Mouse (Mus musculus) MEL (cell line): ENCODE data around the gene Nkiras2.

Source experiments
- CTCF ChIP-seq, 3 experiments: IDR thresholded peaks in 2 of 3; conservative IDR thresholded peaks in 1 of 3; 2 replicates each; pipeline ENCODE4 v1.5.1; 2011 to 2012; ENCODE audit warnings: low read length in 3 of 3, low read depth in 2 of 3, mild to moderate bottlenecking in 2 of 3, improper control_type of control experiment in 1 of 3, inconsistent platforms in 1 of 3, mixed read lengths in 1 of 3, moderate library complexity in 1 of 3; ENCODE audit not compliant: control insufficient read depth in 1 of 3, insufficient read depth in 1 of 3, poor library complexity in 1 of 3, severe bottlenecking in 1 of 3
- EP300 ChIP-seq, 2 experiments: IDR thresholded peaks; 2 replicates each; pipeline ENCODE4 v1.6.1; 2011; ENCODE audit warnings: improper control_type of control experiment in 2 of 2, low read length in 2 of 2, low read depth in 1 of 2, mild to moderate bottlenecking in 1 of 2
- GATA1 ChIP-seq: IDR thresholded peaks from 2 replicates; pipeline ENCODE4 v1.6.1; 2011; ENCODE audit warnings: low read depth, low read length, improper control_type of control experiment
- MAZ ChIP-seq: IDR thresholded peaks from 2 replicates; pipeline ENCODE4 v1.6.1; 2012; ENCODE audit warnings: low read depth, mild to moderate bottlenecking, inconsistent platforms, low read length, improper control_type of control experiment
- POLR2AphosphoS5 ChIP-seq: IDR thresholded peaks from 2 replicates; pipeline ENCODE4 v1.6.1; 2012; ENCODE audit warnings: low read depth, borderline replicate concordance, mild to moderate bottlenecking, inconsistent platforms, low read length, moderate library complexity, mixed read lengths
- RAD21 ChIP-seq: IDR thresholded peaks from 2 replicates; pipeline ENCODE4 v1.6.1; 2011; ENCODE audit warnings: mild to moderate bottlenecking, low read depth, low read length, improper control_type of control experiment
- SMC3 ChIP-seq: IDR thresholded peaks from 2 replicates; pipeline ENCODE4 v1.6.1; 2011; ENCODE audit warnings: low read depth, low read length, improper control_type of control experiment
- TAL1 ChIP-seq: IDR thresholded peaks from 2 replicates; pipeline ENCODE4 v1.6.1; 2012; ENCODE audit warnings: mild to moderate bottlenecking, inconsistent platforms, low read length, moderate library complexity, mixed read lengths
- TCF12 ChIP-seq: IDR thresholded peaks from 2 replicates; pipeline ENCODE4 v1.6.1; 2014; ENCODE audit warnings: low read depth, mild to moderate bottlenecking, inconsistent platforms, low read length, improper control_type of control experiment, moderate library complexity
- ZNF384 ChIP-seq: IDR thresholded peaks from 2 replicates; pipeline ENCODE4 v1.6.1; 2012; ENCODE audit warnings: low read depth, mild to moderate bottlenecking, inconsistent platforms, low read length, improper control_type of control experiment

DNA sequence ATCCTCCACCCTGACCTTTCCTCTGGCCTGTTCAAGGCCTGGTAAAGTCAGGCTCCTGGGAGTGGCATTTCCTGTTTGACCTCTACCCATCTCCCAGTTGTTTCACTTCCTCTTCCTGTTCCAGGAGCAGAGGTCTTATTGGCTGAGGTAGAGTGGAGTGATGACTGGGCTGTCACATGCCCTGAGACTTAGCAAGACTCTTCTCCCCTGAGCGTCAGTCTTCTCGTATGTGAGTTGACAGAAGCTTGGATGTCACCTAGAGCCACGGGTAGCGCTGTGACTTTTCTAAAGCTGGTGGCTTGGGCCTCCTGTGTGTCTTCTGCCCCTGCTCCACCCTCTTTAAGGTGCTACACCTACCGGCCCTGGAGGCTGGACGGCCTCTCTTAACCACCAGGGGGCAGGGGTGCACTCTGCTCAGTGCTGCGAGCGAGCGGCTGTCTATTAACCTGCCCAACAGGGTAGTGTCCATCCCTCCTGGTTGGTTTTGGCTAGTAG lies 7.7 kb downstream of the Nkiras2 start:
- TF ChIP-seq CTCF (IDR thresholded peaks at IDR 0.05 in 2 of 3, conservative IDR thresholded peaks at IDR 0.05 in 1 of 3; ENCODE audit: control insufficient read depth in 1 of 3, insufficient read depth in 1 of 3, low read depth in 2 of 3, low read length in 3 of 3, poor library complexity in 1 of 3, severe bottlenecking in 1 of 3), result peak; percentile 68 to 96 (median 89)
- TF ChIP-seq RAD21, result peak; percentile 71
- TF ChIP-seq POLR2AphosphoS5, result no peak
- TF ChIP-seq GATA1, result no peak
- peak; percentile 62; the same call in 1 of the 2 replicates for TF ChIP-seq TCF12
- no peak for TF ChIP-seq MAZ
- peak; percentile 83 for TF ChIP-seq SMC3
- TF ChIP-seq EP300 (IDR thresholded peaks at IDR 0.05; ENCODE audit: low read depth in 1 of 2, low read length in 2 of 2), result peak in 1 of 2 experiments; percentile 32; a peak in 2 of 4 replicates
- TF ChIP-seq TAL1, result no peak
- TF ChIP-seq ZNF384, result 0 out of 2 replicates have a peak, but pooled peaks have one; percentile 5
